Mouse (Mus musculus) bone marrow, adult 2 months (tissue): ENCODE results near the gene Zfp423.

Source experiments
- CTCF ChIP-seq: fragments of 200-500 bp; IDR thresholded peaks from 2 replicates; pipeline ENCODE4 v1.5.1; 2011; ENCODE audit warnings: low read length, control low read depth; ENCODE audit not compliant: control insufficient read depth, insufficient read depth
- POLR2A ChIP-seq: fragments of 200-500 bp; IDR thresholded peaks from 2 replicates; pipeline ENCODE4 v1.6.1; 2011; ENCODE audit warnings: low read depth, mild to moderate bottlenecking, control low read depth, low read length, borderline replicate concordance; ENCODE audit not compliant: control insufficient read depth

DNA sequence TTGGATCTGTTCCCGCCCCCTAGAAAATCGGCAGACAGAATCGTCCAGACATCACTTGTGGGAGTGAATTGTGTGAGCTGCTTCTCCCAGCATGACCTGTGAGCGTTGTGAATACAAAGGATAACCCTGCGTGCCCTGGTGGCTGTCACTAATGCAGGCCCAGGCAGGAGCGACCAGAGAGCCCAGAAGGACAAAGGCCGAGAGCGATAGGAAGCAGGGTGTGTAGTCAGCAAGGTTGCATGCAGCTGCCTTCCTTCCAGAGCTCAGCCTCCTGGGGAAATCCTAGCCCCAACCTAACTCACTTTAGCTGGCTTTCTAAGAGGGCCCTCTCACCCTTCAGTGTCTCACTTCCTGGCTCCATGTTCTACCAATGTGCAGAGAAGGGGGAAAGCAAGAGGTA lies 212.3 kb downstream of the Zfp423 start:
- TF ChIP-seq CTCF, result no peak
- no peak for TF ChIP-seq POLR2A
